Mouse (Mus musculus): ENCODE measurements at regions not wholly inside any gene's neighbourhood (a gene's known extent, or its start where the extent isn't known, plus 50 kb on each side); places are given as distances from the start of the nearest gene placed in this dataset.

DNA sequence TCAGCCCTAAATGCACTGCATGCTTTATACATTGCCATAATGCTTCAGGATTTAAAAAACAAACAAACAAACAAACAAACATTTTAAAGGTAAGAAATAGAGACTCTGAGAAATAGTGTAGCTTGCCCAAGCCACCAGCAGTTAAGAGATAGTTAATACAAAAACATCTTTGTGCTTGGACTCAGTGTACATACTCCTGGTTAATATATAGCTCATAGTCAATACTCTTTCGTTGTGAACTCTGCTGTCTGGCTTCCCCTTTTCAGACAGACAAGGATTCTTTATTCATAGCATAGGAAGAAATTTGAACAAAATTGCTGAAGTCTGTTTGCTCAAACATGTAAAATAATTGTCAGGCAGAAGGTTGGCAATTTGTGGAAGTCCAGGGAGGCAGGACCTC lies 69.3 kb upstream of the Fggy start:
- no peak for DNase-seq (ENCODE audit: low read depth)

DNA sequence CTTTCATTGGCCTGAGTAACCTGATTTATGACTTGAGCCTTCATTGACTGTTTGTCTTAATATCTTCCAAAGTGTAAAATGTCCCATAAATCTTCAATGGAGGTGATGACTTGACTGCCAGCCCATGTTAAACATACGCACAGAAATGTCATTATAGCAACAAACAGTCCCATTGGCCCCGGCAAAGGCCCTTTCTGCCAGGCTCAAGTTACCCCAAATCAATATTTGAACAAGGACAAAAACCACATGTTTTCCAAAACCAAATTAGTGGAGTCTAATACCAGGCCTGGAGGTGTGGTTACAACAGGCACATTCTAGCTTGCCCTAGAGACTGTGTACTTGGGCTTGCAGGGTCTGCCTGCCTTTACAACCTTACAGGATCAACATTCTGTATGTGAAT lies 68.2 kb upstream of the Fggy start:
- DNase-seq (ENCODE audit: low read depth), result no peak

DNA sequence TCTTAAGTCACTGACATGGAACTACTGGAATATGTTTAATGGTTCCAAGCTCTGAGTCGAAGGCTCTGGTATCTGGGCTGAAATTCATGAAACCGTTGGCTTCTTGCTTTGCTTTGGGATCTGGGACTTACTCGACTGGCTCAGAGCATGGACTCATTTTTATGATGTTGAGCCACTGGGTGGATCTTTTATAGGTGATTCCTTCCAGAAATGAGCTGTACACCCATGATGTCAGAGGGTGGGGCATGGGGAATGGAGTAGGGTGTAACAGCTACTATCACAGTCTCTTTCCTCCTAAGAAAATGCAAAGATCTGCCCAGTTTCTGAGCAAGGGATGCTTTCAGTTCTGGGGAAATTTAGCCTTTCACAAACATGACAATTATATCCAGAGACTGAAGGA lies 57.0 kb upstream of the Fggy start:
- no peak for DNase-seq (ENCODE audit: low read depth)

DNA sequence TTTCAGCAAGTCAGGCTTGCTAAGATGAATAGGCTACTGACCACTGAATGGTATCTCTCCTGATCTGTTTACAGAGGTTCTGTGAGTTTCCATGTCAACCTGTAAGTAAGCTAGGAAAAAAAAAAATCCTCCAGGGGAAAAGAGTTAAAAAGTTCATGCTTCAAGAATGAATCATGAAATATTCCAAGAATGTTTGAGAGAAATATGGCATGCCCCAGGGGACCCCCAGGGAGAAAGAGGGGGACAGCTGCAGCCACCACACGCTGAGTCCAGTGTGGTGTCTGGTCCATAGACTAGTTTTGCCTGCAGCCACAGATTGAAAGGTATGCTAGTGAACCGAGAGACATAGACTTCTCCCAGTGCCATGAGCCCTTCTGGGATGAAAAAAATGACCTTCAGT lies 56.1 kb upstream of the Fggy start:
- DNase-seq (ENCODE audit: low read depth), result no peak

DNA sequence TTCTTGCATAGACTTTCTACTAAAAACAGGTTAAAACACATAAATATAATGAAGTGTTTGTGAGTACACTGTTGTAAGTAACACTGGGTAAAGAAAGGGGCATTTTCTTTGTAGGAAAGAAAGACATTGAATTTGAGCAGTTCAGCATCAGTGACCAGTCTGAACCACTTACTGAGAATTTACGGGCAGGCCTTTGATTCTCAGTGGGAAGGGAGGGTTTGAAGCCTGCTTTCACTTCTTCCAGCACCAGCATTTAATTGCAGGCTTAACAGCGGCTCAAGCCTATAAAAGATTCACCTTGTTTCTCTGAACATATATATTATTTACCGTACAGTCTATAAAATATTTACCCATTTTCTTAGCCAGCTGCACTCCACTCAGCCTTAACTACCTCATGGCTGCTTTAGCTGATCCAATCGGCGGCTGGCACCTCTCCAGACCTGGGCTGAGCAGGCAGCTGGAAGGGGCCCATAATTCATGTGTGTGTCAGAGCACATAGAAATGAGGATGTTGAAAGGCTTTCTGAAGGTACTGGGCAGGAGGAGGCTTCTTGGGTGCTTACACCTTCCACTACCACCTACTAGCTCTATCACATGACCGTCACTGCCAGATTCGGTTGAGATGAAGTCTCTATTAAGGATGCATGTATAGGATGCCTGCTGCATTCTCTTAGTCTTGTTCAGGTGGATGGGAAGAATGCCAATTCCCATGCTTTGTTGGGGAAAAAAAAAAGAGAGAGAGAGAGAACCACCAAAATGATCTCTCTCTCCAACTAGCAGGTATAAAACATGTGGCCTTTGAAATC lies 50.0 kb upstream of the Fggy start:
- DNase-seq (ENCODE audit: low read depth), result no peak

All from fibroblast of lung, adult 2 months (primary cell).